Mouse (Mus musculus) adrenal gland, postnatal 4 days (tissue): Measurements from ENCODE around the gene Sh3pxd2a. TPM values are rescaled to one million over a fixed set of nuclear protein-coding genes. Genes with fewer than 3 reads are reported as not detected.
"Not testable (repeated sequence)": the region's sequence is repeated elsewhere in the genome, so short reads cannot be mapped to it uniquely, and the experiment has no call there.

Source experiments
- DNase-seq, 2 experiments: peaks; one replicate each; pipeline ENCODE4 v3.0.0; 2021 to 2022; ENCODE audit warnings: low spot score in 2 of 2, mixed read lengths in 2 of 2
- total RNA-seq, 2 experiments: library from RNA; stranded (reverse); gene quantifications; 2 replicates each; pipeline ENCODE4 v1.2.3; 2021

Gene Sh3pxd2a
- total RNA-seq, 2 experiments from 2014 or later: 81.7 to 88.7 TPM

- DNase-seq: no peak
Observed at GRCm38 (mm10) chr19:47412566-47413248, 51.5 kb downstream of the Sh3pxd2a start.

- no peak for DNase-seq
Observed at GRCm38 (mm10) chr19:47410301-47410700, 53.9 kb downstream of the Sh3pxd2a start.

GRCm38 (mm10) chr19:47409142-47409541 lies 55.1 kb downstream of the Sh3pxd2a start:
- DNase-seq: no peak

GRCm38 (mm10) chr19:47408656-47409055 lies 55.5 kb downstream of the Sh3pxd2a start:
- DNase-seq: no peak

GRCm38 (mm10) chr19:47407332-47407731 lies 56.9 kb downstream of the Sh3pxd2a start:
- no peak for DNase-seq

- DNase-seq: no peak
Observed at GRCm38 (mm10) chr19:47406524-47406923, 57.7 kb downstream of the Sh3pxd2a start.

GRCm38 (mm10) chr19:47405548-47405947 lies 58.7 kb downstream of the Sh3pxd2a start:
- no peak for DNase-seq

- DNase-seq: no peak
Observed at GRCm38 (mm10) chr19:47403391-47404379, 60.5 kb downstream of the Sh3pxd2a start.

GRCm38 (mm10) chr19:47402976-47403375 lies 61.2 kb downstream of the Sh3pxd2a start:
- no peak for DNase-seq

- DNase-seq: no peak
Observed at GRCm38 (mm10) chr19:47402544-47402943, 61.7 kb downstream of the Sh3pxd2a start.

GRCm38 (mm10) chr19:47399709-47400108 lies 64.5 kb downstream of the Sh3pxd2a start:
- no peak for DNase-seq

- DNase-seq: no peak
Observed at GRCm38 (mm10) chr19:47399029-47399428, 65.2 kb downstream of the Sh3pxd2a start.

GRCm38 (mm10) chr19:47397882-47398671 lies 66.1 kb downstream of the Sh3pxd2a start:
- no peak for DNase-seq

GRCm38 (mm10) chr19:47395338-47395737 lies 68.9 kb downstream of the Sh3pxd2a start:
- DNase-seq: no peak

GRCm38 (mm10) chr19:47394781-47395180 lies 69.4 kb downstream of the Sh3pxd2a start:
- not testable (repeated sequence) for DNase-seq

GRCm38 (mm10) chr19:47390878-47391277 lies 73.3 kb downstream of the Sh3pxd2a start:
- no peak for DNase-seq

GRCm38 (mm10) chr19:47387887-47388286 lies 76.3 kb downstream of the Sh3pxd2a start:
- no peak for DNase-seq

GRCm38 (mm10) chr19:47387395-47387794 lies 76.8 kb downstream of the Sh3pxd2a start:
- no peak for DNase-seq

- DNase-seq: no peak
Observed at GRCm38 (mm10) chr19:47385971-47386370, 78.2 kb downstream of the Sh3pxd2a start.

- DNase-seq: no peak
Observed at GRCm38 (mm10) chr19:47384639-47385038, 79.6 kb downstream of the Sh3pxd2a start.

- no peak for DNase-seq
Observed at GRCm38 (mm10) chr19:47384036-47384435, 80.2 kb downstream of the Sh3pxd2a start.
